In genomic region chr16:16806325-16806724, GRCm38 (mm10) we compare ENCODE assay signal across 20 mouse cellular contexts. TPM values are rescaled to one million over a fixed set of nuclear protein-coding genes. Genes with fewer than 3 reads are reported as not detected.
"Had no signal": no experiment of that assay in that cellular context is flagged by ENCODE, and none has a peak within 500 bp of the region (broad histone marks: within the 10 kb centered on the region; RNA-seq: fewer than 3 reads in every experiment).

No protein-coding gene starts in this region.

- H3K27me3 ChIP-seq: neural tube, embryonic 15.5 days; stomach, embryonic 15.5 days had no signal

- H3K9ac ChIP-seq: neural tube, embryonic 15.5 days; stomach, embryonic 15.5 days had no signal

- H3K4me1 ChIP-seq: neural tube, embryonic 15.5 days; stomach, embryonic 15.5 days had no signal

- H3K9me3 ChIP-seq: neural tube, embryonic 15.5 days; stomach, embryonic 15.5 days had no signal

- H3K4me3 ChIP-seq: neural tube, embryonic 15.5 days; stomach, embryonic 15.5 days had no signal

- DNase-seq: retina, postnatal 1 day; right cerebral cortex, adult 18-20 months; right cerebral cortex, postnatal 14 days; right cerebral cortex, postnatal 25 days; right cerebral cortex, postnatal 4 days; spleen, adult 18-20 months; thymus, adult 18-20 months; thymus, adult 2 months; thymus, postnatal 14 days; thymus, postnatal 25 days; thymus, postnatal 36 days; thymus, postnatal 4 days had no signal

- H3K27ac ChIP-seq: neural tube, embryonic 15.5 days; stomach, embryonic 15.5 days; stomach, postnatal 0 days had no signal

- H3K36me3 ChIP-seq: neural tube, embryonic 15.5 days; stomach, embryonic 15.5 days had no signal

- H3K4me2 ChIP-seq: neural tube, embryonic 15.5 days; stomach, embryonic 15.5 days had no signal

RNA-seq across cellular contexts. Expression of gene Spag6l, which starts 22.9 kb away (rescaled TPM):
- polyA plus RNA-seq: small intestine, adult 2 months; spleen, adult 2 months had no signal

RNA-seq across cellular contexts. Expression of gene Igll1, which starts 57.5 kb away (rescaled TPM):
- polyA plus RNA-seq: neural tube, embryonic 14.5 days; neural tube, embryonic 15.5 days; small intestine, adult 2 months; spleen, adult 2 months; stomach, postnatal 0 days; testis, adult 2 months; urinary bladder, adult 2 months had no signal
